Mouse (Mus musculus): ENCODE measurements around the gene Rpl23. TPM values are rescaled to one million over a fixed set of nuclear protein-coding genes. Genes with fewer than 3 reads are reported as not detected.
"Not testable (repeated sequence)": the region's sequence is repeated elsewhere in the genome, so short reads cannot be mapped to it uniquely, and the experiment has no call there.

Rpl23 gene
- total RNA-seq, 2 experiments from 2014 or later = 1,416 to 1,765 TPM

GRCm38 (mm10) chr11:97771410-97771809 is 10.8 kb downstream of the Rpl23 start:
- ATAC-seq (replicated peaks; ENCODE audit: poor library complexity) = no peak

GRCm38 (mm10) chr11:97769704-97770103 is 12.5 kb downstream of the Rpl23 start:
- no peak for ATAC-seq (replicated peaks; ENCODE audit: poor library complexity)

GRCm38 (mm10) chr11:97766154-97766881 is 15.9 kb downstream of the Rpl23 start, which contains the start of gene Cwc25:
Gene Cwc25, minus strand, starts transcription at chr11:97766556.
- ATAC-seq (replicated peaks; ENCODE audit: poor library complexity) = peak; percentile 99

GRCm38 (mm10) chr11:97761638-97762037 is 20.6 kb downstream of the Rpl23 start:
- ATAC-seq (replicated peaks; ENCODE audit: poor library complexity) = no peak

- no peak for ATAC-seq (replicated peaks; ENCODE audit: poor library complexity)
These were observed 23.3 kb downstream of the Rpl23 start for GRCm38 (mm10) chr11:97758942-97759341.

- no peak for ATAC-seq (replicated peaks; ENCODE audit: poor library complexity)
These were observed 24.1 kb downstream of the Rpl23 start for GRCm38 (mm10) chr11:97758125-97758524.

GRCm38 (mm10) chr11:97753277-97753676 is 29.0 kb downstream of the Rpl23 start:
- no peak for ATAC-seq (replicated peaks; ENCODE audit: poor library complexity)

- ATAC-seq (replicated peaks; ENCODE audit: poor library complexity) = no peak
These were observed 33.7 kb downstream of the Rpl23 start for GRCm38 (mm10) chr11:97748496-97748895.

- no peak for ATAC-seq (replicated peaks; ENCODE audit: poor library complexity)
These were observed 34.5 kb downstream of the Rpl23 start for GRCm38 (mm10) chr11:97747773-97748172.

GRCm38 (mm10) chr11:97745331-97745721 is 36.9 kb downstream of the Rpl23 start:
- no peak for ATAC-seq (replicated peaks; ENCODE audit: poor library complexity)

- peak; percentile 94 for ATAC-seq (replicated peaks; ENCODE audit: poor library complexity)
These were observed 37.4 kb downstream of the Rpl23 start for GRCm38 (mm10) chr11:97744718-97745330.

GRCm38 (mm10) chr11:97744063-97744717 is 38.0 kb downstream of the Rpl23 start, which contains the start of gene Pip4k2b:
Gene Pip4k2b, minus strand, starts transcription at chr11:97744704.
- 0 out of 2 replicates have a peak, but pooled peaks have one; percentile 9 for ATAC-seq (replicated peaks; ENCODE audit: poor library complexity)

GRCm38 (mm10) chr11:97743423-97743822 is 38.8 kb downstream of the Rpl23 start:
- ATAC-seq (replicated peaks; ENCODE audit: poor library complexity) = no peak

- no peak for ATAC-seq (replicated peaks; ENCODE audit: poor library complexity)
These were observed 39.6 kb downstream of the Rpl23 start for GRCm38 (mm10) chr11:97742591-97742990.

- no peak for ATAC-seq (replicated peaks; ENCODE audit: poor library complexity)
These were observed 40.1 kb downstream of the Rpl23 start for GRCm38 (mm10) chr11:97742157-97742556.

GRCm38 (mm10) chr11:97740190-97740589 is 42.0 kb downstream of the Rpl23 start:
- ATAC-seq (replicated peaks; ENCODE audit: poor library complexity) = no peak

- no peak for ATAC-seq (replicated peaks; ENCODE audit: poor library complexity)
These were observed 43.1 kb downstream of the Rpl23 start for GRCm38 (mm10) chr11:97739155-97739554.

- ATAC-seq (replicated peaks; ENCODE audit: poor library complexity) = peak; percentile 26; the same call in 1 of the 2 replicates
These were observed 43.5 kb downstream of the Rpl23 start for GRCm38 (mm10) chr11:97738703-97739102.

GRCm38 (mm10) chr11:97737600-97737999 is 44.6 kb downstream of the Rpl23 start:
- no peak for ATAC-seq (replicated peaks; ENCODE audit: poor library complexity)

- no peak for ATAC-seq (replicated peaks; ENCODE audit: poor library complexity)
These were observed 45.6 kb downstream of the Rpl23 start for GRCm38 (mm10) chr11:97736645-97737044.

- not testable (repeated sequence) for ATAC-seq (replicated peaks; ENCODE audit: poor library complexity)
These were observed 47.4 kb downstream of the Rpl23 start for GRCm38 (mm10) chr11:97734810-97735209.

GRCm38 (mm10) chr11:97733689-97734088 is 48.5 kb downstream of the Rpl23 start:
- ATAC-seq (replicated peaks; ENCODE audit: poor library complexity) = no peak
